Mouse (Mus musculus): ENCODE data around the gene Olfr888.

Gene Olfr888

DNA sequence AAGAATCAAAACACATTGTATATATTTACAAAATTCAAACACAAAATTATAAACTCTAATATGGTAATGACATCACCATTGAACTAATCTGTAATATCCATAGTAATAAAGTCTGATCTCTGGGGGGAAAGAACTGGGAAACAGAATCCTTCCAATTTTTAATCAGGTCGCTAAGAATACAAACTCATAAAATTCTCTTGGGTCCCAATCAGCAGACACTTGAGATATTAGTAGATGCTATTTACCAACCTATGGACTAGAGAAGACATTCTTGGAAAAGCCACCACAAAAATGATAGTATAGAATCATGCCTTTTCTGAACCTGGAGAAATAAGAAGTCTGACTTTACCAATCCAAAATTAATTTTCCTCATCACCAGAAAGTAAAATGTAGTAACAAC lies at the start of gene Olfr888:
Olfr888 (plus strand) TSS at position 301 of the 400 bp plus-strand sequence.
- in situ Hi-C loops (cut with MboI; ENCODE audit: low pct_unique_long_range_greater_than_20kb in 1 of 2, low sequenced_read_pairs in 2 of 2, unreplicated experiment in 1 of 2): no loop called here

DNA sequence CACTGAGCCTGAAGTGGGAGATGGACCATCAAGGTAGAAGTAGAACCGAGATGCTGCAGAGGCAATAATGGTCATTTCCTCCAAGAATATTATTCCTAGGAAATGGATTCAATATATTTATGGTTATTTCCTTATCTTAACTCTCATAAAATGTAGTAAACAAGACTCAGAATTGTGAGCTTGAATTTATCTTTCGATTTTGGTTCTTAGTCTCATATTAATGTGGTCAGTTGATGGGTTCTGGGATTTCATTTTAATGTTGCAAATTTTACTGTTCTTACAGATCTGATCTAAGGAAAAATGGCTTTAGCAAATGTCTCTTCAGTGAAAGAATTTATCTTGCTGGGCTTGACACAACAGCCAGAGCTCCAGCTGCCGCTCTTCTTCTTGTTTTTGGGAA lies 46.9 kb upstream of the Olfr888 start, which contains the start of gene Olfr885:
Olfr885 (plus strand) TSS at position 301 of the 400 bp plus-strand sequence.
- in situ Hi-C loops (cut with MboI; ENCODE audit: low pct_unique_long_range_greater_than_20kb in 1 of 2, low sequenced_read_pairs in 2 of 2, unreplicated experiment in 1 of 2): no loop called here

DNA sequence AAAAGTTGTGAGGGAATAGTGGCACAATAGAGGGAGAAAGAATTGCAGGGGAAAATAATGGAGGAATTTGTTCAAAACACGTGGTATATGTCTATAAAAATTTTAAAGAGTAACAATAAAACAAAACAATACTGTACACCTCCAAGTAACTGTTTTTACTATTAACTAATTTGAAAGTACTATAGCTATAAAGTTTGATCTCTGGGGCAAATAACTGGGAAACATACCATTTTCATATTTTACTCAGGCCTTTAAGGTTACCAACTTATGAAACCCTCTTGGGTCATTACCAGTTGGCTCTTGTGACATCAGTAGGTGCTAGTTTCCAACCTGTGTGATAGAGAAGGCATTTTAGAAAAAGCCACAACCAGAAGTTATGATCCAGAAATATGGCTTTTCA lies 24.2 kb upstream of the Olfr888 start, which contains the start of gene Olfr887:
Olfr887 (plus strand) TSS at position 301 of the 400 bp plus-strand sequence.
- in situ Hi-C loops (cut with MboI; ENCODE audit: low pct_unique_long_range_greater_than_20kb in 1 of 2, low sequenced_read_pairs in 2 of 2, unreplicated experiment in 1 of 2): no loop called here

DNA sequence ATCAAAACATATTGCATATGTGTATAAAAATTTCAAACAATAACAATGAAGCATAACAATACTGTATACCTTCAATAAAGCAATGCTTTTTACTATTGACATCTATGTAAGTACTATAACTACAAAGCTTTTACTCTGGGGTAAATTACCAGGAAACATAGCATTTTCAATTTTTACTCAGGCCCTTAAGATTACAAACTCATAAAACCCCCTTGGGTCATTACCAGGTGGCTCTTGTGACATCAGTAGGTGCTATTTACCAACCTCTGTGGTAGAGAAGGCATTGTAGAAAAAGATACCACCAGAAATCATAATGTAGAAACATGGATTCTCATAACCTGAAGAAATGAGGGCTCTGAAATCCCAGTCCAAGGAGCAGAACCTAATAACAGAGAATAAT lies 7.0 kb downstream of the Olfr888 start, which contains the start of gene Olfr889:
Olfr889 (plus strand) TSS at position 301 of the 400 bp plus-strand sequence.
- in situ Hi-C loops (cut with MboI; ENCODE audit: low pct_unique_long_range_greater_than_20kb in 1 of 2, low sequenced_read_pairs in 2 of 2, unreplicated experiment in 1 of 2): no loop called here

DNA sequence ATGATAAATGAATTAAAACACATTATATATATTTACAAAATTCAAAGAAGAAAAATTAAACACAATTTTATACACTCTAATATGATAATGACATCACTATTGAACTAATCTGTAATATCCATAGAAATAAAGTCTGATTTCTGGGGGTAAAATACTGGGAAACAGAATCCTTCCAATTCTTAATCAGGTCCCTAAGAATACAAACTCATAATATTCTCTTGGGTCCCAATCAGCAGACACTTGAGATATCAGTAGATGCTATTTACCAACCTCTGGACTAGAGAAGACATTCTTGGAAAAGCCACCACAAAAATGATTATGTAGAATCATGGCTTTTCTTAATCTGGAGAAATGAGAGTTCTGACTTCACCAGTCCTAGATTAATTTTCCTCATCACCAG lies 34.3 kb downstream of the Olfr888 start, which contains the start of gene Olfr890:
Olfr890 (plus strand) TSS at position 301 of the 400 bp plus-strand sequence.
- in situ Hi-C loops (cut with MboI; ENCODE audit: low pct_unique_long_range_greater_than_20kb in 1 of 2, low sequenced_read_pairs in 2 of 2, unreplicated experiment in 1 of 2): no loop called here

Data from mouse embryonic stem cell (cell line).